Mouse (Mus musculus): Measurements from ENCODE around the gene Dgcr6.

DNA sequence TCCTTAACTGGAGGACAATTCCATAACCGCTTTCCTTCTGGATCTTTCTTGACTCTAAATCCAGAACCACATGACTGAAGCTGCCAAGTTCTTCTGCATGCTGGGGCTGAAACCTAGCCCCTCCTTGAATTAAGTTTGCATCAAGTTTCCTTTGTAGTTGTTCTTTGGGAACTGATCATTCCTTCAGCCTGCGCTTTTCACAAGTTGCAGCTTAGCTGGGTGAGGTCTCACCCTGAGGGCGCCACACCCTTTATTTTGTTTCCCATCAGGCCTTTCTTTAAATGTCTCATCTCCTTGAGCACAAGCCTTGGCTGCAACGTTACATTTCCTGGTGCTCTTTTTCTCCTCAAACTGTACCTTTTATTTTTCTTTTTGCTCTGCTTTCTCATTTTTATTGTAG lies 50.2 kb downstream of the Dgcr6 start:
- TF ChIP-seq CTCF (IDR thresholded peaks at IDR 0.05) = no peak
- TF ChIP-seq EP300 (IDR thresholded peaks at IDR 0.05; ENCODE audit: insufficient read depth, low read depth, low read length) = no peak
- no peak for TF ChIP-seq POLR2A (IDR thresholded peaks at IDR 0.05; ENCODE audit: insufficient read depth, low read depth, low read length)
